Mouse (Mus musculus) spleen, postnatal 36 days (tissue): Measurements from ENCODE around the gene Gfra1.

Experiments
- DNase-seq, 2 experiments: peaks; one replicate each; pipeline ENCODE4 v3.0.0; 2022; ENCODE audit warnings: low spot score in 2 of 2, mixed read lengths in 1 of 2

Gfra1 gene

DNA sequence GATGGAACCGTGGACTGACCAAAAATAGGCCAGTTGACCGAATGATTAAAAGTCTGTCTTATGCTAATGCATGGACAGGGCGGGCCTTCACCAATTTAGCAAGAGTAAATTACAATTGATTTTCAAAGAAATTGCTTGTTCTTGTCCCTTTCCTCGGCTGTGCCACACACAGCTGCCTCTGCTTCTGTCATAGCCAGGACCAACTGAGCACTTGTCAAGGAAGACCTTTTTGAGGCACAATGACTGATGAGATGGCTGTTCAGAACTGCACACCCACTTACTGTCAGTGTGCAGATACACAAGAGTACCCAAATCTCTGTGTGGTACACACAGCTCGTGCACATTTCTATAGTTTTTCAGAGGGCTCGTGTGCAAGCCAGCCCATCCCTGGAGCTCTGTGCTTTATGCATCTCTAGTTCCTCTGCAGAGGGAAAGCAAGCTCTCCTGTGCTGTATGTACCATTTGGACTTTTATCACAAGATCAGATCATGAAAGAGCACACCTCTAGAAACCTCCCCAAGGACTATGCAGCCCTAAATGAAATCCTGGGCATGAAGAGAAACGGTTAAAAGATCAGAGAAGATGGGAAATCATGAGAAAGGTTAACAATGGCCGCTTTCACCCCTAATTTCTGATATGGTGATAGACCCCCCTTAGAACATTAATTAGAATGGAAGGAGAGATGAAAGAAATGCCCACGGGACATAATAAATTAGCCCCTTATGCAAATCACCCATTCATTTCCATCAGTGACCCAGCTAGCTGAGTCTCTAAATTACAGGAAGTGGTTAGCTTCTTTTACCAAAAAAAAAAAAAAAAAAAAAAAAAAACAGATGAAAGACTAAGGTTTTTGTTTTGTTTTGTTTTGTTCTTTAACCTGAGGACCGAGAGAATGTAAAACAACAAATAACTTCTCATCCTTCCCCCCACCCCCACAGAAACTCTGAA is 12.7 kb downstream of the Gfra1 start:
- no peak for DNase-seq

GRCm38 (mm10) chr19:58441785-58442184 is 13.9 kb downstream of the Gfra1 start:
- no peak for DNase-seq

GRCm38 (mm10) chr19:58441246-58441645 is 14.5 kb downstream of the Gfra1 start:
- no peak for DNase-seq

DNA sequence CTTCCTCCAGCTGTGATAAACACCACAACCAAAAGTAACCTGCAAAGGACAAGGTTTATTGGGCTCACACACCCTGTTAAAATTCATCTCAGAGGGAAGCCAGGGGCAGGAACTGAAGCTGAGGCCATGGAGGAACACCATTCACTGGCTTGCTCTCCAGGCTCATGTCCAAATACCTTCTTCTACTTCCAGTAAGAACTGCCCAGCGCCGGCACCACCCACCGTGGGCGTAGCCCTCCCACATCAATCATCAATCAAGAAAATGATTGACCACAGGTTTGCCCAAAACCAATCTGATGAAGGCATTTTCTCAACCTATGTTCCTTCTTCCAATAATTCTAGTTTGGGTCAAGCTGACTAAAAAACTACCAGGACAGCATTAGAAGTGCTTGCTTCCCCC is 16.9 kb downstream of the Gfra1 start:
- DNase-seq: no peak

- no peak for DNase-seq
These were observed 18.2 kb downstream of the Gfra1 start for GRCm38 (mm10) chr19:58437441-58438071.

GRCm38 (mm10) chr19:58436874-58437273 is 18.8 kb downstream of the Gfra1 start:
- no peak for DNase-seq

DNA sequence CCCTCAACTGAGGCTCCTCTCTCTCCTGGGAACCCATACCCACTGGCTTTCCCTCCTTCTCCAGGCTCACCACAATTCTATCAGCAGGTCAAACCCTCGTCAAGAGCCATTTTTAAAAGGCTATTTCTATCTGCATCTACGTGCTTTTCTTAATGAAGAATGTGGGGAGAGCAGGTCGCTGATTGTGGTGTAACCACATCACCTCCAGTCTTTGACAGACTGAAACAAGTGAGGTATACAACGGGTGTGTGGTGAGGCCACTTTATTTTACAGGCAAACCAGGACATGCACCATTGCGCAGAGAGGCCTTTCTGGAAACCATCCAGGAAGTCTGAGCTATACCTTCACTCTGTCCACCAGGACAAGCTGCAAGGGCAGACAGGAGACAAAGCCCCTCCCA is 19.8 kb downstream of the Gfra1 start:
- no peak for DNase-seq

- no peak for DNase-seq
These were observed 22.9 kb downstream of the Gfra1 start for GRCm38 (mm10) chr19:58432840-58433239.

GRCm38 (mm10) chr19:58428546-58428945 is 27.2 kb downstream of the Gfra1 start:
- no peak for DNase-seq

GRCm38 (mm10) chr19:58427348-58427747 is 28.4 kb downstream of the Gfra1 start:
- no peak for DNase-seq

- DNase-seq: no peak
These were observed 30.8 kb downstream of the Gfra1 start for GRCm38 (mm10) chr19:58424928-58425327.

GRCm38 (mm10) chr19:58424179-58424578 is 31.5 kb downstream of the Gfra1 start:
- DNase-seq: no peak

GRCm38 (mm10) chr19:58422916-58423493 is 32.7 kb downstream of the Gfra1 start:
- DNase-seq: no peak

DNA sequence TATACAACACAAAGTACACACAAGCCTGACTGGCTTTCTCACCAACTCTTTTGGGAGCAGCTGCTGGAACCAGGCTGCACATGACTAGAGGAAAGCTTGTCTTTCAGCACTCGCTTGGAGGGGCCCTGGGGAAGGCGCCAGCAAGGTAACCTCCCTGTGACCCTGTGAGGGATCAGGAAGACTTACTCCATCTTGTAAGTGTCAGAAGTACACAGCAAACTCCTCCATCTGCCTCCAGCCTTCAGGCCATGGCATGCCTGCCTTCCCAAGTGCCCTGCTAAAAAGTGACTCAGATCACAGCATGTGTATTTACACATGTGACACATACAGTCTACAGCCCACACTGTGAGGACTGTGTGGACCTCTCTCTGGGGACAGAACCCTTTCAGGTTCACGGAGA is 36.0 kb downstream of the Gfra1 start:
- DNase-seq: no peak

- no peak for DNase-seq
These were observed 36.4 kb downstream of the Gfra1 start for GRCm38 (mm10) chr19:58419278-58419677.

DNA sequence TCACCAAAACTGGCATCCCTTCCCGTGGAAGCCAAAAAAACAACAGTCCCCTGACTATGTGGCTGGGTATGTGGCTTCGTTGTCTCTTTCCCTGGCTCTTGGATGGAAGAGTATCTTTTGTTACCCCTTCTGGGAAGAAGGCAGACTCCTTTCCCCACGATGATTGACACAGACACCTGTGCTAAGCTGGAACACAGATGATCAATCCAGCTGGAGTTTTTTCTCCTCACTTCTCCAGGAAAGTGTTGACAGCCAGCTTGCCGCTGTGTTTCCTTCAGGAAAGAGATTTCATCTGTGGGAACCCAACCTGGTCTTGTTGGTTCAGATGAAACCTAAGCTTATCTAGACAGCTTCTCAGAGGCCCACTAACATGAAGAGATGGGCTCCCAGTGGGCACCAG is 40.5 kb downstream of the Gfra1 start:
- DNase-seq: no peak

GRCm38 (mm10) chr19:58414733-58415132 is 41.0 kb downstream of the Gfra1 start:
- DNase-seq: no peak

GRCm38 (mm10) chr19:58413290-58413689 is 42.4 kb downstream of the Gfra1 start:
- peak; percentile 5 to 19 for DNase-seq

DNA sequence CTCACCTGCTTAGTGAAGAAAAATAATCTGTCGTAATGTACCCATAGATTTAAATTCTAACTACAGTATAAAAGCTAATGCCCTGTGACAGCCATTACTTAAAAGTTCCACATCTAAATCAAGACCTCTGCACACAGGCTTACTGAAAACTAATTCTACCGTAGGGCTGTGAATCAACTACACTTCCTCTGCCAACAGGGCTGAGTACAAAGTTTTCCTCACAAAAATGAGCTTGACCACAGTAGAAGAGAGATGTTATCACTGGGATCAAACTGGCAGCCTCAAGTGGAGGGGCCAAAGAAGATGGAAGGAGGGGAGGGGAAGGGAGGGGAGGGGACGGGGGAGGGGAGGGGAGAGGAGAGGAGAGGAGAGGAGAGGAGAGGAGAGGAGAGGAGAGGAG is 42.9 kb downstream of the Gfra1 start:
- DNase-seq: no peak

- no peak for DNase-seq
These were observed 49.0 kb downstream of the Gfra1 start for GRCm38 (mm10) chr19:58406726-58407125.

GRCm38 (mm10) chr19:58400224-58400623 is 55.5 kb downstream of the Gfra1 start:
- no peak for DNase-seq

DNA sequence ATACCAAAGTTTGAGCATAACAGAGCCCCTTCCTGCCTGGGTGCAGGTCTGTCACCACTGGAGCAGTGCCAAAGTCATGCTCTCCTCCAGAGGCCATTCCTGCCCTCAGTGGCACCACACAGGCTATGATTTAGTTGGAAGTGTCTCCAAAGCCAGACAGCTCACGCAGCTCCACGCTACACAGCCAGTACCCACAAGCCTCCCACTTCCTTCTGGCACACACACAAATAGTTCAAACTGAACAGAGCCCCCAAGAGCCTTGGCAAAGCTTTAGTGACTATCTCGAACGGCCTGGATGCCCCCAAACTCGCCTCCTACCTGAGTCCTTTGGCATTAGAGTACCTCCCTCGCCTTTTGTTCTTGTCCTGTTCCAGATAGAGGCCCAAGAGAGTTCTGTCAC is 56.5 kb downstream of the Gfra1 start:
- no peak for DNase-seq

GRCm38 (mm10) chr19:58396604-58396984 is 59.1 kb downstream of the Gfra1 start:
- DNase-seq: no peak
